Mouse (Mus musculus): Measurements from ENCODE around the gene Fars2. TPM values are rescaled to one million over a fixed set of nuclear protein-coding genes. Genes with fewer than 3 reads are reported as not detected.
A peak's percentile ranks its signal among the peaks of the same experiment; 100 is the strongest.
"Not testable (repeated sequence)": the region's sequence is repeated elsewhere in the genome, so short reads cannot be mapped to it uniquely, and the experiment has no call there.

The Fars2 gene
- polyA plus RNA-seq, 1 experiment from 2014 or later = 38.1 TPM

GRCm38 (mm10) chr13:36330542-36330941, 213.3 kb downstream of the Fars2 start:
- Histone ChIP-seq H3K4me2 (ENCODE audit: low read depth, low read length) (no peak overlapping the region), H3K9me3 (ENCODE audit: control insufficient read depth, low read length) (no peaks in the 10 kb centered on the region), H3K4me3 (ENCODE audit: low read length) (no peak overlapping the region), H3K4me1 (replicated peaks; ENCODE audit: control insufficient read depth, insufficient read depth, low read length) (no peaks in the 10 kb centered on the region), H3K27me3 (ENCODE audit: control insufficient read depth, insufficient read depth, low read depth, low read length) (no peaks in the 10 kb centered on the region), H3K36me3 (ENCODE audit: control insufficient read depth, insufficient read depth, low read length) (no peaks in the 10 kb centered on the region), H3K27ac (ENCODE audit: low read length) (no peak overlapping the region), H3K9ac (ENCODE audit: low read length) (no peak overlapping the region)
- ATAC-seq (ENCODE audit: low read depth) = no peak
- 75% methylated on average over 3 of the region's 3 CpGs for WGBS

GRCm38 (mm10) chr13:36334748-36335147, 217.5 kb downstream of the Fars2 start:
- Histone ChIP-seq H3K27ac (ENCODE audit: low read length) (no peak overlapping the region), H3K4me3 (ENCODE audit: low read length) (no peak overlapping the region), H3K4me2 (ENCODE audit: low read depth, low read length) (no peak overlapping the region), H3K36me3 (ENCODE audit: control insufficient read depth, insufficient read depth, low read length) (no peaks in the 10 kb centered on the region), H3K9ac (ENCODE audit: low read length) (no peak overlapping the region), H3K27me3 (ENCODE audit: control insufficient read depth, insufficient read depth, low read depth, low read length) (no peaks in the 10 kb centered on the region), H3K4me1 (replicated peaks; ENCODE audit: control insufficient read depth, insufficient read depth, low read length) (no peaks in the 10 kb centered on the region), H3K9me3 (ENCODE audit: control insufficient read depth, low read length) (no peaks in the 10 kb centered on the region)
- ATAC-seq (ENCODE audit: low read depth) = no peak
- WGBS = 76% methylated on average over 5 of the region's 5 CpGs

- 27% methylated on average over 11 of the region's 11 CpGs for WGBS
- no peaks in the 10 kb centered on the region for H3K36me3 ChIP-seq (ENCODE audit: control insufficient read depth, insufficient read depth, low read length)
- H3K27ac ChIP-seq (ENCODE audit: low read length) = no peak overlapping the region
- ATAC-seq (ENCODE audit: low read depth) = peak; percentile 80
- H3K4me2 ChIP-seq (ENCODE audit: low read depth, low read length) = no peak overlapping the region
- H3K27me3 ChIP-seq (ENCODE audit: control insufficient read depth, insufficient read depth, low read depth, low read length) = no peaks in the 10 kb centered on the region
- H3K9ac ChIP-seq (ENCODE audit: low read length) = no peak overlapping the region
- H3K4me3 ChIP-seq (ENCODE audit: low read length) = no peak overlapping the region
- H3K9me3 ChIP-seq (ENCODE audit: control insufficient read depth, low read length) = no peaks in the 10 kb centered on the region
- no peaks in the 10 kb centered on the region for H3K4me1 ChIP-seq (replicated peaks; ENCODE audit: control insufficient read depth, insufficient read depth, low read length)
Measured at GRCm38 (mm10) chr13:36351529-36351928, 234.3 kb downstream of the Fars2 start.

DNA sequence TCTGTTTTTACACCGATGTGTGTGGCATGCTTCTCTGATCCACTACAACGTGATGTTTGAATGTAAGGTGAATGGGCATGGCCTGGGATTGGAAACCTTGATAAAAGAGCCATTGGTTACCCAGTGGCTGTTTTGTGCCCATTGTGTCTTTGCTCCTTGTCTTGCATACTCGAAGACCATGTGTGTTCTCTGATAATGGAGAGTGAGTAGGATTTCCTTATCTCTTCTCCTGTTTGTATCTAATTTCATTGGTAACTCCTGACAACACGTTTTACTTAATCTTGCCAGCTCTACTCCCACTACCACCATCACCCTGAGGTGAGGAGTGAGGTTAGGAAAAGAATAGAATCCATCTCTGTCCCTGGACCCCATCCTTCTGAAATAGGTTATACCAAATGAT, 240.3 kb downstream of the Fars2 start:
- WGBS = 58% methylated on average over 4 of the region's 4 CpGs

GRCm38 (mm10) chr13:36361419-36361818, 244.2 kb downstream of the Fars2 start:
- WGBS = 86% methylated on average over 3 of the region's 3 CpGs
- Histone ChIP-seq H3K36me3 (ENCODE audit: control insufficient read depth, insufficient read depth, low read length) (no peaks in the 10 kb centered on the region), H3K4me2 (ENCODE audit: low read depth, low read length) (no peak overlapping the region), H3K9ac (ENCODE audit: low read length) (no peak overlapping the region), H3K27ac (ENCODE audit: low read length) (no peak overlapping the region), H3K4me1 (replicated peaks; ENCODE audit: control insufficient read depth, insufficient read depth, low read length) (no peaks in the 10 kb centered on the region), H3K4me3 (ENCODE audit: low read length) (no peak overlapping the region), H3K9me3 (ENCODE audit: control insufficient read depth, low read length) (no peaks in the 10 kb centered on the region), H3K27me3 (ENCODE audit: control insufficient read depth, insufficient read depth, low read depth, low read length) (no peaks in the 10 kb centered on the region)
- no peak for ATAC-seq (ENCODE audit: low read depth)

More for the DNA sequence above, 240.3 kb downstream of the Fars2 start:
- no peaks in the 10 kb centered on the region for H3K27me3 ChIP-seq (ENCODE audit: control insufficient read depth, insufficient read depth, low read depth, low read length)
- no peak for ATAC-seq (ENCODE audit: low read depth)
- no peaks in the 10 kb centered on the region for H3K4me1 ChIP-seq (replicated peaks; ENCODE audit: control insufficient read depth, insufficient read depth, low read length)
- no peaks in the 10 kb centered on the region for H3K9me3 ChIP-seq (ENCODE audit: control insufficient read depth, low read length)
- H3K4me3 ChIP-seq (ENCODE audit: low read length) = no peak overlapping the region
- no peak overlapping the region for H3K4me2 ChIP-seq (ENCODE audit: low read depth, low read length)
- H3K9ac ChIP-seq (ENCODE audit: low read length) = no peak overlapping the region
- no peak overlapping the region for H3K27ac ChIP-seq (ENCODE audit: low read length)
- H3K36me3 ChIP-seq (ENCODE audit: control insufficient read depth, insufficient read depth, low read length) = no peaks in the 10 kb centered on the region

- ATAC-seq (ENCODE audit: low read depth) = not testable (repeated sequence)
Measured at GRCm38 (mm10) chr13:36365719-36366118, 248.5 kb downstream of the Fars2 start.

GRCm38 (mm10) chr13:36366304-36366703, 249.1 kb downstream of the Fars2 start:
- WGBS = 84% methylated on average over 6 of the region's 6 CpGs
- Histone ChIP-seq H3K9me3 (ENCODE audit: control insufficient read depth, low read length) (no peaks in the 10 kb centered on the region), H3K4me1 (replicated peaks; ENCODE audit: control insufficient read depth, insufficient read depth, low read length) (no peaks in the 10 kb centered on the region), H3K27me3 (ENCODE audit: control insufficient read depth, insufficient read depth, low read depth, low read length) (no peaks in the 10 kb centered on the region), H3K27ac (ENCODE audit: low read length) (no peak overlapping the region), H3K4me3 (ENCODE audit: low read length) (no peak overlapping the region), H3K4me2 (ENCODE audit: low read depth, low read length) (no peak overlapping the region), H3K9ac (ENCODE audit: low read length) (no peak overlapping the region), H3K36me3 (ENCODE audit: control insufficient read depth, insufficient read depth, low read length) (no peaks in the 10 kb centered on the region)
- no peak for ATAC-seq (ENCODE audit: low read depth)

More at GRCm38 (mm10) chr13:36365719-36366118, 248.5 kb downstream of the Fars2 start:
- H3K4me2 ChIP-seq (ENCODE audit: low read depth, low read length); H3K27me3 ChIP-seq (ENCODE audit: control insufficient read depth, insufficient read depth, low read depth, low read length); H3K4me3 ChIP-seq (ENCODE audit: low read length); H3K9ac ChIP-seq (ENCODE audit: low read length); H3K9me3 ChIP-seq (ENCODE audit: control insufficient read depth, low read length); H3K27ac ChIP-seq (ENCODE audit: low read length); H3K4me1 ChIP-seq (replicated peaks; ENCODE audit: control insufficient read depth, insufficient read depth, low read length); H3K36me3 ChIP-seq (ENCODE audit: control insufficient read depth, insufficient read depth, low read length): not testable (repeated sequence)
- WGBS = 90% methylated on average over 5 of the region's 5 CpGs

DNA sequence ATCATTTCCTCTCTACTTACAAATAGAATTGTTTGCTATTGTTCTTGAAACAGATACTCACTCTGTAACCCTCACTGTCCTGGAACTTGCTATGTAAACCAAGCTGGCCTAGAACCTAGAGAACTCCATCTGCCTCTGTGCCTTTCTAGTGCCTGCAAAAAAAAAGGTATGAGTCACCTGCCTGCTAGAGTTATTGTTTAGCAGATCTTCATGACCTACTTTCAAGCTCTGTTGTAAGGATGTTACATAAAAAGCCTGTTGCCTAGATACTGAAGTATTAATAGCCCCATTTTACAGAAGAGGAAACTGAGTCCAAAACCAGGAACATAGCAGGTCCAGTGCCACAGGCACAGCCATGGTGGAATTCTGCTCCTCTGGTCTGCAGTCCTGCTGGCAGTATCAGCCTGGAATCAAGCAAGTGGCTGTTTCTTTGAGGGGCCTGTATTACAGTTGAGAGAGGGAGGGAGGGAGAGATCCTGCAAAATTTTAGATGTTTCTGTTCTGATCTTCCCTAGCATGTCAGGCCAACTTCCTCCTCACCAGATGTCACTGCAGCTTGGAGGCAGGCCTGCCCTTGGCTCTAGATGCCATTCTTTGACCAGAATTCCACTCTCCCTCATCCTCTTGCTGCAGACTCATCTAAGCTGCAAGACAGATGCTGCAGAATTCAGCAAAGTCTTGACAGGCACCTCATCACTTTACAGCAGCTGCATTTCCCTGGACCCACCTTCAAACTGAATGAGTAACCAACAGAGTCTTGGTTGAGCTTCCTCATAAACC, 250.7 kb downstream of the Fars2 start:
- no peak overlapping the region for H3K9ac ChIP-seq (ENCODE audit: low read length)
- H3K4me3 ChIP-seq (ENCODE audit: low read length) = no peak overlapping the region
- no peaks in the 10 kb centered on the region for H3K9me3 ChIP-seq (ENCODE audit: control insufficient read depth, low read length)
- no peaks in the 10 kb centered on the region for H3K27me3 ChIP-seq (ENCODE audit: control insufficient read depth, insufficient read depth, low read depth, low read length)
- no peak overlapping the region for H3K27ac ChIP-seq (ENCODE audit: low read length)
- H3K36me3 ChIP-seq (ENCODE audit: control insufficient read depth, insufficient read depth, low read length) = no peaks in the 10 kb centered on the region
- no peak overlapping the region for H3K4me2 ChIP-seq (ENCODE audit: low read depth, low read length)
- H3K4me1 ChIP-seq (replicated peaks; ENCODE audit: control insufficient read depth, insufficient read depth, low read length) = no peaks in the 10 kb centered on the region
- ATAC-seq (ENCODE audit: low read depth) = no peak

GRCm38 (mm10) chr13:36368799-36369198, 251.6 kb downstream of the Fars2 start:
- Histone ChIP-seq H3K36me3 (ENCODE audit: control insufficient read depth, insufficient read depth, low read length) (no peaks in the 10 kb centered on the region), H3K4me1 (replicated peaks; ENCODE audit: control insufficient read depth, insufficient read depth, low read length) (no peaks in the 10 kb centered on the region), H3K27ac (ENCODE audit: low read length) (no peak overlapping the region), H3K4me3 (ENCODE audit: low read length) (no peak overlapping the region), H3K9ac (ENCODE audit: low read length) (no peak overlapping the region), H3K9me3 (ENCODE audit: control insufficient read depth, low read length) (no peaks in the 10 kb centered on the region), H3K4me2 (ENCODE audit: low read depth, low read length) (no peak overlapping the region), H3K27me3 (ENCODE audit: control insufficient read depth, insufficient read depth, low read depth, low read length) (no peaks in the 10 kb centered on the region)
- 76% methylated on average over 3 of the region's 3 CpGs for WGBS
- no peak for ATAC-seq (ENCODE audit: low read depth)
